Mouse (Mus musculus): ENCODE measurements around the gene Plcb3.

- TF ChIP-seq CTCF (IDR thresholded peaks at IDR 0.05; ENCODE audit: low read depth, low read length) (no peak), POLR2A (IDR thresholded peaks at IDR 0.05; ENCODE audit: borderline replicate concordance, low read depth, low read length) (no peak)
These were observed 70.6 kb downstream of the Plcb3 start for GRCm38 (mm10) chr19:6905498-6906159.
